Mouse (Mus musculus) CD4-positive, CD25-positive, alpha-beta regulatory T cell, adult 4 months (primary cell): ENCODE measurements around the gene Lect2. TPM values are rescaled to one million over a fixed set of nuclear protein-coding genes. Genes with fewer than 3 reads are reported as not detected.

Source experiments
- ATAC-seq: one replicate; pipeline ENCODE4 v1.8.0; 2017
- polyA plus RNA-seq, 2 experiments: library from polyadenylated mRNA; unstranded; fragments of 100-300 nt; shearing (Covaris generic); gene quantifications; one replicate each; pipeline ENCODE4 v1.2.1; 2017

Gene Lect2
- not detected for polyA plus RNA-seq

DNA sequence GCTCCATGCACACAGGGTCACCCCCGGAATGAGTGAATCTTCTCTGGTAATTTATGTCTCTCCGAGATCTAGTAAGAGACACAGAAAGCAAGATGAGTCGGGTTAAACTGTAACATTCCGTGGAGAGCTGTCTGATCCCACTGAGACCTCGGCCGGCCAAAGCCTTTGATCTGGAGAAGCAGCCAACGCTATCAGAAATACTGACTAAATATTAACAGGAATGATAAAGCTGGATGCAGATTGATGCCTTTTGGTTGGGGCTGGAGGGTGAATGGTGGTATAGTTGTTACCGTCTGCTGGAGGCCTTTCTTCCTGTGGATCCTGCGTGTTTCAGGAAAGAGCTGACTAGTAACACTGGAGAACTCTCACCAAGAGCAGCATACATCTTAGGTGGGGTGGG lies at the start of gene Lect2:
TSS of gene Lect2 (minus strand) at position 102 of the 400 bp plus-strand sequence.
- ATAC-seq, result no peak

DNA sequence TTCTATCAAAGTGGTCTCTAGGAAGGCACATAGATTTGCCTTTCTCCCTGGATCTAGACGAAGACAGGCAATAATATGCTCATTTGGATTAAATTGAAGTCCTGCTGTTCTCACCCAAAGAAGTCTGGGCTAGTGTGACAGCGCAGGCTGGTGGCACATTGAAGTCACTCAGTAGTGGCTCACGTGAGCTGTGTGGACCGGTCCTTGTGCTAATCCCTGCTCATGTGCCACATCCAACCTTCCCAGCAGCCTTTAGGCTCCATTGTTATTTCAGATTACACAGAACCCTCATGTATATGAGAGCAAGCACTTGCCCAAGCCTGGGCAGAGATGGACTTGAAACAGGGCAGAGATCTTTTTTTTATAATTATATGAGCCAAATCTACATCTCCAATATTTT lies 49.0 kb upstream of the Lect2 start:
- no peak for ATAC-seq

- ATAC-seq, result no peak
These were observed 46.9 kb upstream of the Lect2 start for GRCm38 (mm10) chr13:56595246-56595645.

- ATAC-seq, result no peak
These were observed 45.7 kb upstream of the Lect2 start for GRCm38 (mm10) chr13:56593961-56594391.

- ATAC-seq, result no peak
These were observed 44.9 kb upstream of the Lect2 start for GRCm38 (mm10) chr13:56593196-56593595.

- ATAC-seq, result no peak
These were observed 43.6 kb upstream of the Lect2 start for GRCm38 (mm10) chr13:56591939-56592338.

DNA sequence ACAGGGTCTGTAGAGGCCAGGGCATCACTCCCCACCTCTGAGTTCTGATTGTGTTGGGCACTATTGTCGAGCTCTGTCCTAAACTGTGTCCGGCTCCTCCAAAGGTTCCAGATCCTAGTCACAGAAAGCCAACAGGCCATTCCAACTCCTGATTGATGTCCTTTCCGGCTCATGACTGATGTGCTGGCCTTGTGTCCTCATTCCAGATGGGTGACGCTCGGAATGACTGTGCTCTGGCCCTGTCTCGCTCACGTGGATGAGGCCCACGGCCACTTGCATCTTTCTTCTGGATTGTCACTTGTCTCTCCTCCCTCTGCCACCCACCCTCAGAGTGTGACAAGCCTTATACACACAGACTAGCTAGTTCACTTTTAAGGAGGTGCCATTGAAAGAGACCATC lies 42.9 kb upstream of the Lect2 start:
- ATAC-seq, result no peak

DNA sequence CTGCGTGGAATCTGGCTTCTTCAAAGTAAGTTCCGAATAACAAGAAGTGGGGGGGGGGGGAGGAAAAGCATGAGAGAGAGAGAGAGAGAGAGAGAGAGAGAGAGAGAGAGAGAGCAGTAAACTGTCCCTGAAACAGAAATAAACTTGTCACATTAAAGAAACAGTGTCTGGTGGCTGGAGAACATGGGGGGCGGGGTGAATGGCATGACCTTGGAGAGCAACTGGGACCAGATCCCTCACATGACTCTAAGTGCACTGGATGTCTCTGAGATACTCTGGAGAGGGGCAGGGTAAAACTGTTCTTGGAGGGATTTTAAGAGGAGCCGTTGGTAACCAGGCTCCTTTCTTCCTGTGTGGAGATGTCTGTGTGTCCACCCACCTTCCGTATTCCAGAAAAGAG lies 41.9 kb upstream of the Lect2 start:
- no peak for ATAC-seq

- no peak for ATAC-seq
These were observed 40.3 kb upstream of the Lect2 start for GRCm38 (mm10) chr13:56588454-56589117.

GRCm38 (mm10) chr13:56586046-56586445 lies 37.7 kb upstream of the Lect2 start:
- no peak for ATAC-seq

- no peak for ATAC-seq
These were observed 34.4 kb upstream of the Lect2 start for GRCm38 (mm10) chr13:56582720-56583119.

GRCm38 (mm10) chr13:56581961-56582434 lies 33.7 kb upstream of the Lect2 start:
- ATAC-seq, result no peak

DNA sequence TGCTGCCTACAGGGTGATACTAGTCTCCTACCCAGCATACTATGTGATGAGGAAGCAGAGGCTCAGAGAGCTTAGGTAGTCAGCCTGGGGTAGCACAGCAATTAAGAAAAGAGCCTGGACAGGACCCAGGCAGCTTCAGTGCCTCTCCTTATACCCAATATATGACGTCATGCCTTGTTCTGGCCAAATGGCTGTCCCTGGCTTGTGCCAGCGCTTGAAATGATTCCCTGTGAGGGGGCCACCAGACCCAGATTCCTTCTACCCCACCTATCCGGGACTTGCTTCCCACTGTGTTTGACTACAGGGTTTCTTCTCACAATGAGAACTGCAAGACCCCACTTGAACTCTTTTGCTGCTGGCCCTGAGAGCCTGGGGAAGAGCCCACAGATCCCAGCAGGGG lies 33.2 kb upstream of the Lect2 start:
- no peak for ATAC-seq

- ATAC-seq, result no peak
These were observed 32.1 kb upstream of the Lect2 start for GRCm38 (mm10) chr13:56580450-56580849.

GRCm38 (mm10) chr13:56578097-56578496 lies 29.8 kb upstream of the Lect2 start:
- no peak for ATAC-seq

DNA sequence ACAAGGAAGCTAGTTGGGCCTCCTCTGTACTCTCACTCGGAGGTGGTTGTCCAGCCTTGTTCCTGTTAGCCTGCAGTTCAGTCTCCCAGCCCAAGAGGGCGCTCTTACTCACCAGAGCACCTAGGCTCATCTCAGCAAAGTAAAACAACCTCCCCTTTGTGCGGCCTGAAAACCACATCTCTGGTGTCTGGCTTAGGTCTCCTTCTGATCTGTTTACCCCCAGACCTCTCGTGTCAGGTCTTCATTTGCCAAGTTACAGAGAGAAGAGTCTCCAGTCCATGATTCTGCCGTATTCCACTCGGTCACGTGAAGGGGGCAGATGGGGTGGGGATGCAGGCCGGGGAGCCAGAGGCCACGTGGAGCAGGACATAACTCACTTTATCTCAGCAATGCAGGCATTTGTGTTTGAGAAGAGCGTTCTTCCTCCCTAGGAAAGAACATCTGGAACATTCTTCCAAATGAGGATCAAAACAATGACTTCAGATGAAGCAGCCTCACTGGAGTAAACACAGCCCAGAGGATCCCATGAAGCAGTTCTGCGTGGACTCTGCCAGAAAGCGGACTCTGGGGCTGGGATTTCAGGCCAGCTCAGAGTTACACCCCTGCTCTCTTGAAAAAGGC lies 27.5 kb upstream of the Lect2 start:
- ATAC-seq, result no peak

GRCm38 (mm10) chr13:56575074-56575473 lies 26.8 kb upstream of the Lect2 start:
- ATAC-seq, result no peak

DNA sequence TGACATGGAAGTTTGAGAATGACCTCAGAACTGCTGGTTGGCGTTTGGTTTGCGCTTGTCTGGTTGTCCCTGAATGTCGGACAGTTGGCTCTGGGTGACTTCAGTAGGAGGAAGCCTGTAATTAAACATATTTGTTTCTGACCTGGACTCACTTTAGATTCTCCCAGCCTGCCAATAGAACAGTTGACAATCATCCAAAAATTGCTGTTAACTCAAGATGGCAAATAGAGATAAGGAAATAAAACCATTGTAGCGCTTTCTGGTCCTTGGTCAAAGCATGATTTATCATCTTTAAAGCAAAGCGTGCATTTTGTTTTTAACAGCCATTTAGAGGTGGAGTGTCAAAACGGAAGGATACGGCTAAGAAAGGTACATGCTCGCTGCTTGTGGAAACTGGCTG lies 23.3 kb upstream of the Lect2 start:
- no peak for ATAC-seq

GRCm38 (mm10) chr13:56566336-56566735 lies 18.0 kb upstream of the Lect2 start:
- no peak for ATAC-seq

DNA sequence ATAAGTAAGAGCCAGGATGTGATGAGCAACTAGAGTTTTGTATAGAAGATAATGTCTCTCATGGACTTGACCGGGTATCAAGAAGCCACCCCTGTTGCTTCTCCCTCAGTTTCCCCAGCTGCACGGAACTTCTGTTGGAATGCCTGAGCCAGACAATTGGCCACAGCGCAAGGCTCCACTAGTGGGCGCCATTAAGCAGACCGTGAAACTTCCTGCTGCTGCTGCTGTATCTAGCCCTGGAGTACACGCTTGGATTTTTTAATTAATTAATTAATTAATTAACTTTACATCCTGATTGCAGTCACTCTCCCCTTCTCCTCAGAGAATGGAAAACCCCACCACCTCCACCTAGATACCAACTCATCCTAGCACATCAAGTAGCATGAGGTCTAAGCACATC lies 14.8 kb upstream of the Lect2 start:
- ATAC-seq, result no peak

DNA sequence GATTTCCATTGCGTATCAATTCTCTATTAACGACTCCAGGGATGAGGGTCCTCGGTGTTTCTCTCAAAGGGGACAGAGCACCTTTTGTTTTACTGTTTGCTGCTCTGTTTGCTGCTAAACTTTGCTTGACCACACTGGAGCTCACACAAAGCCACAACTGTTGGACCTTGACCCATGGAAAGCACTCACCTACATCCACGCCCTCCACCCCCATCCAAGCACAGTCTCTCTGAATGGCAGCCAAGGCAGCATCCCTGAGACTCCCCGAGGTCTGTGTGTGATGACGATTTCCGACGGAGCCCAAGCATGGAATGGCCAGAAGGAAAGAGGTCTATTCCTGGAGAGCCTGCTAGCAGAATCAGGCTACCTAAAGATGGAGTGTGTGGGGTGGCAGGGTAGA lies 12.8 kb upstream of the Lect2 start:
- ATAC-seq, result no peak

GRCm38 (mm10) chr13:56559841-56560370 lies 11.6 kb upstream of the Lect2 start:
- no peak for ATAC-seq

DNA sequence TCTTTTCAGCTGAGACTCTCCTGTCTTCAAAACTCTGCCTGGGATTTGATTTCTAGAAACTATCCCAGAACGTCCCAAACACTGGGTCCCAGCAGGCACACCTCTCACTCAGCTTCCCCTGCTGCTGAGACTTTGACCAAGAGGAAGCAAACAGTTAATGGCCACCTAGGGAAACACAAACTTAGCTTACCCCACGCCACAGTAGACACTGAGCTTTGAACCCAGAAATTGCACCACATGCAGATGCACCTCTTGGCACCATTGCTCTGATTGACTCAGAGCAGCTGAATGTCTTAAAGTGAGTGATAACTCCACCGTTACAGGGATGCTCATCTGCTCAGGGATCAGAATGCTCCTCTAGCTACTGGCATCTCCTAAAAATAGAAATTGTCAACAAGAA lies 10.5 kb upstream of the Lect2 start:
- no peak for ATAC-seq

GRCm38 (mm10) chr13:56556701-56557100 lies 8.4 kb upstream of the Lect2 start:
- no peak for ATAC-seq
